Mouse (Mus musculus) adrenal gland, adult (tissue): ENCODE measurements around the gene Cd276.
"Not testable (repeated sequence)": the region's sequence is repeated elsewhere in the genome, so short reads cannot be mapped to it uniquely, and the experiment has no call there.

Experiments used
- DNase-seq, 2 experiments: peaks; one replicate each; pipeline ENCODE4 v3.0.0; 2022 to 2023; ENCODE audit warnings: low spot score in 1 of 2; ENCODE audit not compliant: inconsistent age in 2 of 2

Cd276 gene

DNA sequence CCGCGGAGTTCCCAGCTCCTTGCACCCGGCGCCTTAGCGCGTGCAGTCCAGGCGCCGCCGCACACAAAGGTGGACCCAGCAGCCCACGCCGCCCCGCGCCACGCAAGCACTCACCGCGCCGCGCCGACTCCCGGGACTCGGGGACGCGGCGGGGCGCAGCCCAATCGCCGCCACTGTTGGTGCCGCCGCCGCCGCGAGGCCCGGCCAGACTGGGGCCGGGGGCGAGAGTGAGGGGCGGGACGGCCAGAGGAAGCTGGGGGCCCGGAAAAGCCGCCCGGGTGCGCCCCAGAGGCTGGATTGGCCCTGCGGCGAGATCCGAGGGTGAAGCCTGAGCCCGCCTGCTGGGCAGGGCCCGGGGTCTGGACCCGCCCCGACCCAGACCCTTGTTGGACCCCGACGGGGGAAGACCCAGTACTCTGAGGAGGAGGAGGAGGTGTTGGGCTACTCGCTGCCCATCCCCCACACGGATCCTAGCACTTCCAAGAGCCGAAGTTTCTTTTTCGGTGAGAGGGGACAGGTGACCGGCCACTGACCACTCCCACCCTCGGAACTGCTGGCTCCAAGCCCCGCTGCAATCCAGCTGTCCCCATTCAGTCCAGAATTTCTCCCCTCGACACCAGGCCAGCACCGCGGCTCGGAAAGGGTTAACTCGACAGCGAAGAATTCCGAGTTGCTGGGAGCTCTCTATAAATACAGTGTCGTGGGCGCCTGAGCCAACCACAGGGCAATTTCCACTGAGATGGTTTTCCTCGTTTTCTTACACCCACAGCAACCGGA, at the start of gene Cd276:
Cd276 (minus strand) TSS at position 530 of the 777 bp plus-strand sequence.
- peak; percentile 57 to 87 for DNase-seq

DNA sequence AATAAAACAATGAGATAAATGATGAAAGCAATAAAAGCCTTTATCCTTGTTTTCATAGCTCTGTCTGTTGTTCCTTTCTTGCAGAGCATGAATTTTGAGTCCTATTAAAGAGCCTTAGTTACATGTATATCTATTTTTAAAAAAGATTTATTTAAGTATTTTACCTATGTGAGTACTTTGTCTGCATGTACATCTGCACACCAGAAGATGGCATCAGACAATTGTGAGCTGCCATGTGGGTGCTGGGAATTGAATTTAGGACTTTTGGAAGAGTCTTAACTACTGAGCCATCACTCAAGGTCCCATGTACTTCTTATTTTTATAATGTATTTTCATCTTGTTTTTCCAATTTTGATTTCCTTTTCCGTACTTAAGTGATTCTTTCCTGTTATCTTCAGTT, 40.1 kb upstream of the Cd276 start:
- DNase-seq = no peak

DNA sequence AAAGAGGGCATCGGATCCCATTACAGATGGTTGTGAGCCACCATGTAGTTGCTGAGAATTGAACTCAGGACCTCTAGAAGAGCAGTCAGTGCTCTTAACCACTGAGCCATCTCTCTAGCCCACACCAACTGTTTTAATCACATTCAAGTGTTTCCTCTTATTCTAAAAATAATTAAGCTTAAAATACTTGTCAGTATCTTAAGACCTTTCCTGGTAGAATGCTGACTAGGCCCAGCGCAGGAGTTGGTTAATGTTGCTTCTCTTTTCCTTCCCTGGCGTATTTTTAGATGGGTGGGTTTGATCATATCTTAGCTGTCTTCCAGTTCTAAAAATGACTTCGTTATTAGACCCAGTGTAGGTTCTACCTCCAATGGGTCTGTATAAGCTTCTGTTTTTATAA, 33.4 kb upstream of the Cd276 start:
- no peak for DNase-seq

DNA sequence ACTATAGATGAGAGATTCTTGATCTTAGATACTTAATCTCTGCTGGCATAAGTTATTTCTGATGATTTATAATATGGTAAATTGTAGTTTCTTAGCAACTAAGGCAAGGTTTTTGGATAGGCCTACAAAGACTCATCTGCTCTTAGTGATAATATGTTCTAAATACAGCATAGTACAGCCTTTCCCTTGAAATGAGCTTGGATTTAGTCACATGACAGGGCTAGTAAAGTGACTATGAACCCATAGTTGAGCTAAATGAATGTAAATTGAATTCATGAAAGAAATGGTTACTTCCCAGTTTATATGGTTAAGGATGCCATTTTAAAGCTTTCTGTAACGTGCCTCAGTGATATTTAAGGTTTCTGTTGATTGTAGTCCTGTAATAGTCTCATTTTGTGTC, 29.1 kb upstream of the Cd276 start:
- no peak for DNase-seq

DNA sequence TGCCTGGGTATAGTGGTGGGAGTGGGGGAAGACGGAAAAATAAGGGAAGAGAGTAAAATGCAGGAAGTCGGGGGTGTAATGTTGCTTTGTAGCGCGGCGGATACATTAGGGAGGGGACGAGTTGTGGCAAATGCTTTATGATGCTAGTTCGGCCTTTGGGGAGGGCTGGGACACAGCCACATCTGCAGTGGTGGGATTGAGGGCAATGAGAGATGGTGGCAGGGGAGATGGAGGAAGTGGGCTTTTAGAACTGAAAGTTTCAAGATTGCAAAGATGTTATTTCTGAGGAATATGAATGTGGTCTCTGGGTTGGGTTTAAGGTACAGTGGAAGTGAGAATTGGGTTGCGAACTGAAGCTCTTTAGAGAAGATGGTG, 28.0 kb upstream of the Cd276 start:
- peak in 1 of 2 experiments; percentile 26 for DNase-seq

DNA sequence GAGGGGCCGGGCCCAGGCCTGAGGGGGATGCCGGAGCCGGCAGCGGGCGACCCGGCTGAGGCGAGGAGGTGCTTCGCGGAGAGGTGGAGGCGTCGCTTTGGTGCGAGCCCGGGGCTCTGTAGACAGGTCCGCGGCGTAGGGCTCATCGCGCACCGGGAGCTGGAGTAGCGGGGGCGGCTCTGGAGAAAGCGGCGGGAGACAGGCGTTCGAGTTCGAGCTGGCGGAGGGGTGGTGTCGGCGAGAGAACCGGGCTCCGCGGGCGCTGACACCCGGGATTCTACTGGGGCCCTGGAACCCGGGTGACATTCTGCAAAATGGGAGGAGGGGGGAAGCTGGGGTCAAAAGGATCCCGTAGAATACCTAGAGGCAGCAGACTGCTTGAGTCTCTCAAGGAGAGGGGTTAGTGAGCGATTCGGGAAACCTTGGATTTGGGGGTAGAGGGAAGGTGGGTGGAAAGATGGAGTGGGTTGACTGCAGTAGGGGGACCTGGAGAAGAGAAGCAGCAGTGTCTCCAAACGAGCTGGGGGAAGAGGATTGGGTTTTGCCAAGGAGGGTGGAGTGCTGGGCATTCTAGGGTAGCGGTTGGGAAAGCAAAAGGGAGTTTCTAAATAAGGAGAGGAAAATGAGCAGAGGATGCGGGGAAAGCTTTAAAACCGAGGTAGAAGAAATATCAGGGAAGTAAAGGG, 27.5 kb upstream of the Cd276 start:
- DNase-seq = peak; percentile 72 to 89

DNA sequence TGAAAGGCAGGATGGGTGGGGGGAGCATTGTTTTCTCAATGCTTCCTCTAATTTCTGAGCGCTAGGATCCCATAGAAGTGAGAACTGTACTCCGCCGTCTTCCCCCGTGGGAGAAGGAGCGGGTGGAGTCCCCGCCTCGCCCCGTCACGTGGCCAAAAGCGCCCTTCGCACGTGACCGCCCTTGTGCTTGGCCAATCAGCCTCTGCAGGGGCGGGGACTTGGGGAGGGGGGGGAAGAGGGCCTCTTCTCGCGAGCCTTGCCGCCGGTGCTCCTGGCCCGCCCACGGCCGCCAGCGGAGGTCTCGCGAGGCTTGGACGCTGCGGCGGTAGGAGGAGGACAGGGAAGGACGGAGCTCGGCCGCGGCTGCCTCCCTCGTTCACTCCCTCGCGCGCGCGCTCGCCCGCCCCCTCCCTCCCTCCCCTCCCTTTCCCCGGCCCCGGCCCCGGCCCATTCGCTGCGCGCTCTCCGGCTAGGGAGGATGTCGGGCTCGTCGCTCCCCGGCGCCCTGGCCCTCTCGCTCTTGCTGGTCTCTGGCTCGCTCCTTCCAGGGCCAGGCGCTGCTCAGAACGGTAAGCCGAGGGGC, 26.8 kb upstream of the Cd276 start, which contains the start of gene Nptn:
Nptn (plus strand) TSS at position 283 of the 583 bp plus-strand sequence.
- DNase-seq = peak; percentile 98 to 99

DNA sequence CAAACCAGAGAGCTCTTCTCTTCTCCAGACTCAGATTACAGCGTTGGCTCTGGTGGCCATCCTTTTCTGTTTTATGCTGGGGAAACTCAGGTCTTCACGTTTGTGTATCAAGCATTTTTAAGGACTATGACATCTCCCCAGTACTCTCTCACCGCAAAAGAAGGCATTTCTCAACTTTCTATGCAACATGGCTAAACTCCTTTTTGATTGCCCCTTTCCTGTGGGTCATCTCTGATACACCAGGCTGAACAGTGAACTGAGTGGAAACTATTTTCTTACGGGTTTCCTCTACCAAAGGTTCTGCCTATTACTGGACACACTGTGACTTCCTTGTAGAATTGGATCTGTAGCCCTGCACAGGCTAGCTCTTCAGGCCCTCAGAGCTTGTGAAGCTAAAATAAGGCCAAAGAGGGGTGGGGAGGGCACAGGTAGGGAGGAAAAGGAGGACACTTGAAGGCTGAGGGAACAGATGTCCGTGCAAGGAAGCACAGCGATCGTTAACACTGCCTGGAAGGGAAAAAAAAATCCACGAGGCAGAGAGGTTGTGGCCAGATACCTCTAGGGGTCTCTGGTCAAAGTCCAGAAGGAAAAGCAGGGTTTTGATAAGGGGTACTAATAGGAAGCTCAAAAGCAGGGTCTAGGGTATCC, 26.2 kb upstream of the Cd276 start:
- no peak for DNase-seq

DNA sequence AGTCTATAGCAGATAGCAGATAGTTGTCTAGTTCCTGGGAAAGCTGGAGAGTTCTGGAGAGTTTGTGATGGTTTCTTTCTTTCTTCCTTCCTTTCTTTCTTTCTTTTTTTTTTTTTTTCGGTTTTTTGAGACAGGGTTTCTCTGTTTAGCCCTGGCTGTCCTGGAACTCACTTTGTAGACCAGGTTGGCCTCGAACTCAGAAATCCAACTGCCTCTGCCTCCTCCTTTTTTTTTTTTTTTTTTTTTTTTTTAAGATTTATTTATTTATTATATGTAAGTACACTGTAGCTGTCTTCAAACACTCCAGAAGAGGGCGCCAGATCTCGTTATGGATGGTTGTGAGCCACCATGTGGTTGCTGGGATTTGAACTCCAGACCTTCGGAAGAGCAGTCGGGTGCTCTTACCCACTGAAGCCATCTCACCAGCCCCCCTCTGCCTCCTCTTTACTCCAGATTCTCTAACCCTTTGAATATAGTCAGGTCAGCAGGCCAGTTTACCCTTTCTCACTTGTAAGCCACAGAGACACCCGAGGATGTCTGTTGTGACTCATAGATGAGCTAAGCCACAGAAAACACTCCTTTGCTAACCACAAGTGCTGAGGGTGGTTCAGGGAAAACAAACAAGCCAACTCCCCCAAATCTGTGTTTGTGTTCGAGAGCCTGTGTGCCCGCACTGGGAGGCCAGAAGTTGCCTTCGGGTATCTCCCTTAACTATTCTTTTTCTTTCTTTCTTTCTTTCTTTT, 25.4 kb upstream of the Cd276 start:
- DNase-seq = peak in 1 of 2 experiments; percentile 49

DNA sequence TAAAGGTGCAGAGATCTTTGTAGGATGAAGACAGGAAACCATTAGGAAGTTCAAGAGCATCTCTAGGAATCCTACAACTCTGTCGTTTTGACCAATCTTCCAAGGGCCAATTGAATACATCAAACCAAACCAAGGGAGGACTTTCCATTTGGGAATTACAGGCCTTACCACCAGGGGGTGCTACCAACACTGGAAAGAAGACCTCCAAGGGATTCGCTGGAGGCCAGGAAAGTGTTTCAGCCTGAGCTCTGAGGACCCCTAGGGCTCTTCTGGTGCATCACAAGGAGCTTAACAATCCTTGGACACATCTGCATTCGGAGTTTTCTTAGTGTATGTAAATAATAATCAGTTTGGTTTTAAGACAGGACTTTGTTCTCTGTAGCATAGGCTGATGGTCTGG, 23.4 kb upstream of the Cd276 start:
- peak; percentile 84 to 96 for DNase-seq

DNA sequence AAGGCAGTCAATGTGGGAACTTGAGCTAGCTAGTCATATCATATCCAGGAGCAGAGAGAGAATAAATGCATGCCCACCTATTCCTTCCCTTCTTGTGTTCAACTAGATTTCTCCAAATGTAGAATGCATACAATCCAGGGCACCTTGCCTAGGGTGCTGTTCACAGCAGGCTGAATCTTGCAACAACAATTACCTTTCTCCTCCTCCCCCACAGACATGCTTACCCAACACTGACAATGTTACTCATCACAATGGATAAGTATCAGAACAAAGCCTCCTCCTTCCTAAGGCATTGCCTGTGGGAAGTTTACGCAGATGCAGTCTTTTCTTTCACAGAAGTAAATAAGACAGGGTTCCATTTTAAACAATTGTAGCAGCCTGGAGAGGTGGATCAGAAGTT, 15.8 kb upstream of the Cd276 start:
- no peak for DNase-seq

DNA sequence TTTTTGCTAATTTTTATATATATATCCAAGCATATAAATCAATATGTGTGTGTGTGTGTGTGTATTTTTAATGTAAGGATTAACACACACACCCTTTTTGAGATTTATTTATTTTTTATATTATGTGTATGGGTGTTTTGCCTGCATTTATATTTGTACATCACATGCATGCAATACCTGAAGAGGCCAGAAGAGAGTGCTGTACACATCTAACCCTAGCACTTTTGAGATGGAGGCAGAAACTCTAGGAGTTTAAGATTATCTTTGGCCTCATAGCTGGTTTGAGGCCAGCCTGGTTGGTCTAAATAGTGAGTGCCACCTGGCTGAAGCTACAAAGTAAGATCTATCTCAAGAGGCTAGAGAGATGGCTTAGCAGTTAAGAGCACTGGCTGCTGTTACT, 12.4 kb upstream of the Cd276 start:
- DNase-seq = no peak

DNA sequence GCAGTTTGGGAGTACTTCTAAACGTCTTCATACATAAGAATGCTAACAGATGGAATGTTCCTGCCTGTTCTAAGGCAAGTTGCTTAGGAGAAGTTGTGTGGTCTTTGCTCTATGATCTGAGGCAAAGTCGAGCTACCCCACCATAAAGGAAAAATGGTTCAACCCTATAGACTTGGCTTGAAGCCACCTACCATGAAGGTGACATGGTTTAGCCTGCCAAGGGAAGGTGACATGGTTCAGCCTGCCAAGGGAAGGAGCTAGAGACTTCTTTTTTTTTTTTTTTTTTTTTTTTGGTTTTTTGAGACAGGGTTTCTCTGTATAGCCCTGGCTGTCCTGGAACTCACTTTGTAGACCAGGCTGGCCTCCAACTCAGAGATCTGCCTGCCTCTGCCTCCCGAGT, 10.7 kb upstream of the Cd276 start:
- DNase-seq = not testable (repeated sequence)

DNA sequence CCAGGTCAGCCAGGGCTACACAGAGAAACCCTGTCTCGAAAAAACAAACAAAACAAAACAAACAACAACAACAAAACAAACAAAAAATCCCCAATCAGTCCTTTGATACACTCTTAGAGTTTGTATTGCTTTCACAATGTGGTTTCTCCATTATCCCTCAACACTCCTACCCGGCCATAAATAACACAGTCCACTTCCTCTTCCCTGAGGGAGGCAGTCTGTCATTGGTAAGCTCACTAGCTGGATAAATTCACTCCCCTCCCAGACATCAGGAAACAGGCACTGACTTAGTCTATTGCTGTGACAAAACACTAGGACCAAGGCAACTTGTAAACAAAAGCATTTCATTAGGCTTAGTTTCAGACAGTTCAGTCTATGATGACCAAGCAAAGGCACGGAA, 5.0 kb upstream of the Cd276 start:
- DNase-seq = no peak

DNA sequence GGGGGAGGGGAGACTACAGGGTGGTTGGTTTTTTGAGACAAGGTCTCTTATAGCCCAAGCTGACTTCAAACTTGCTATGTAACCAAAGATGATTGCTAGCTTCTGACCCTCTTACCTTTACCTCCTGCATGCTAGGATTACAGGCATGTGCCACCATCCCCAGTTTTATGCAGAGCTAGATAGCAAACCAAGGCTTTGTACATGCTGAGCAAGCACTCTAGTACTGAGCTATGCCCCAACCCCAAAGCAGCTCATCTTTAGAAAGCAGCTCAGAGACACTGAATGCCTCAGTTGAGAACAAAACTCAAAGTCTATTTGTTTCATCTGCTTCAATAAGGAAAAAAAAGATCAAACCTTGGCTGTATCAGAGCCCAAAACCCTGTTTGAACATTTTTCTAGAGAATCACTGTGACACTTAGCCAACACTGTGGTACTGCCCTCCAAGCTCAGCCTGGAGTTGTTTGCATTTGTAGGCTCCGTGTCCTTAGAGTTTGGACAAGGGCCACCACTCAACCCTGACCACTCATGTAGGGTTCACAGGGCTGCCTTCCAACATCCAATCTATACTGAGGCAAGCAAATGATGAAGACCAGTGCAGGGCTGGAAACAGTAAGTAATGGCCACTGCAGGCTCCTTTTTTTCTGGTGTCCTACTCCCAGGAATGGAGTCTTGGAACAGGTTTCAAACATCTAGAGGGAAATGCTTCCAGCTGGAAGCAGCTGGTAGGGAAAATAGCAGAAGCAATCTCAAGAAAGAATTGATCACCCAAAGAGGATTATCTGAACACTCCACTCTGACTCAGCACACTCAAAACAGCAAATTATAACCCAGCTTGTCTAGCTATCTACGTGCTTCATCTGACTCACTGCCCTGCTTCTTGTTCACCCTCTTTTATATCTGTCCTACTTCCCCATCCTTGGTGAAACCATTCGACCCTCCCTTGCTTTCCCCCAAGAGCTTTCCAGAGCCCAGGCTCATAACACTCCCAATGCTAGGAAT, 2.5 kb upstream of the Cd276 start:
- DNase-seq = peak in 1 of 2 experiments; percentile 39

DNA sequence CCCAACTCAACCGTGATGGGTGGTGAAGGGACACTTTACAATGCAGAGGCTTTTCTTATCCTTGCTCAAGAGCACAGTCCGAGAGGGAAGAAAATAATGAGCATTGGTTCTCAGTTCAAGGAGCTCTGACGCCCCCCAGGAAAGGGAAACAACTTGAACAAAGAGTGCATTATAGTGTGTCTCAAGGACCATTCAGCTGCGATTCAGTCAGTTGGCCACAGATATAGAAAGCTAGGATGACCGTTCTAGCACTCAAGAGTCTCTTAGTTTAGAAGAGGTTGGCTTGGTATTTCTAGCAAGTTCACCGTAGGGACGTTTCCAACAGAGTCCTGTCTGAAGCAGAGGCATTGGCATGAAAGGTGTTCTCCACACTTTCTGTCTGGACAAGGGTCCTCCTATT, 1.4 kb upstream of the Cd276 start:
- DNase-seq = peak in 1 of 2 experiments; percentile 24

DNA sequence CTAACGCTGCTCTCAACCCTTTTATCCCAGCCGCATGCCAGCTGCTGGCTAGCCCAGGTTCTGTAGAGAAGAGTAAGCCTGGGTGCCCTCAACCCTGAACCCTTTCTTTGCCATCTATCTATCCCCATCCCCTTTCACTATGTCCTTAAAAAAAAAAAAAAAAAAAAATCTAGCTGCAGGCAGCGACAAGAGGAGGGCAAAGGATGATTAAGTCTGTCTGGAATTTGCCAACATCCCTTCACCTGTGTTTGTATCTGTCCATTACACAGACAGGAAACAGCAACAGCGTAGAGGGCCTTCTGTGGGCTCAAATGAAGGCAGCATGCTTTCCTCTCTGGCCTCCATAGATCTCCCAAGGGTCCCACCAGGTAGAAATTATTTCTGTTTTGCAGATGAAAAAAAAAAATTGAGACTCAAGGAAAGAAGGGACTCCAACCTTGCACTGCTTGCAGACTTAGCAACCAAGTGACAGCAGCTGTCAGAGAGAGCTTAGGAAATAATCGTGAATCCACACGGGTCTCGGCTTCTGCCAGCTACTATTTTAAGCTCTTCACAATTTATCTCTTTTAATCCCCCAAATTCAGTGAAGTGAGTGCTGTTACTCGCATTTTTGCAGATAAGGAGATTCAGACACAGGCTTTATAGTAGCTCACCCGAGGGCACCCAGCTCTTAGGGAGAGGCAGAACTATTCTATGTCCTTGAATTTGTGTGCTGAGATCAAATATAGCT, 613 bp upstream of the Cd276 start:
- DNase-seq = peak in 1 of 2 experiments; percentile 60

DNA sequence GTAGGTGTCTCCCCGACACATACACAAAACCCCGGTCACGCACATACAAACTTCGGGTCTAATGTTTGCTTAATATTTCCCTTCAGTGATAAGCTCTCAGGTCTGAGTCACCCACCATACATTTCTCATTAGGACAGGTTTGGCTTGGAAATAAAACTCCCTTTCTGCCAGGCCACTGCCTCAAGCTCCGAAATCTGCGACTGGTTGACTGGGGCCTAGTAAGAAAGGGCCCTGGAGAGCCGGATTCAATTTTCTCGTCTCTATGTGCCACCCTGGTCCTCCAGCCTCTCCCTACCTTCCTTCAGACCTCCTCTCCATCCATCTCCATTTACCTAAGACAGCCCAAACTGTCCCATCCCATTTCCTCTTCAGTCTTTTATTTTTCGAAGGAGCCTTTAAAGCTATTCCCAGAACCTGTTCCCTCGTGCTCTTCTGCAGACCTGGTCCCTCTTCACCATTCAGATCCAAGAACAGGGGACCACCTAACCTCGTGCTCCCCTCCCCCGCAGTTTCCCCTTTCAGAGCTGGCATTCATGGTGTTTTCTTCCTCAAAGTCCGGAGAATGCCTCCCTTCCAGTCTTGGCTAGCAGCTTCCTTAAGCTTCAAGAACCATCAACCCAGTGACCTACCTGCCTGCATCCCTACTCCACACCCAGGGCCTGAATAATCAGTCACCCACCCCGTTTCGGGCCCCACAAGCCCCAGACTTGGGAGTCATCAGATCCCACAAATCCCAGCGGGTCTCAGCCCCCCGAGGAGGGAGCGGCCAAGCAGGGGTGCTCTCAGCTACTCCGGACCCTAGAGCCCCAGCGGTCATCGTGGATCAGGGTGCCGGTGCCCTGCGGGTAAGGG, 955 bp downstream of the Cd276 start:
- DNase-seq = peak in 1 of 2 experiments; percentile 78
